Mouse (Mus musculus) ES-CJ7 (cell line): ENCODE results near the gene Mrps26.
"Not testable (repeated sequence)": the region's sequence is repeated elsewhere in the genome, so short reads cannot be mapped to it uniquely, and the experiment has no call there.

ENCODE experiments used
- DNase-seq: peaks from one replicate; pipeline ENCODE4 v3.0.0; 2011; ENCODE audit warnings: low read depth, low spot score

Gene Mrps26

GRCm38 (mm10) chr2:130563212-130564055, at the start of gene Mrps26:
Mrps26 (plus strand) TSS chr2:130563742.
- DNase-seq = peak; percentile 95

DNA sequence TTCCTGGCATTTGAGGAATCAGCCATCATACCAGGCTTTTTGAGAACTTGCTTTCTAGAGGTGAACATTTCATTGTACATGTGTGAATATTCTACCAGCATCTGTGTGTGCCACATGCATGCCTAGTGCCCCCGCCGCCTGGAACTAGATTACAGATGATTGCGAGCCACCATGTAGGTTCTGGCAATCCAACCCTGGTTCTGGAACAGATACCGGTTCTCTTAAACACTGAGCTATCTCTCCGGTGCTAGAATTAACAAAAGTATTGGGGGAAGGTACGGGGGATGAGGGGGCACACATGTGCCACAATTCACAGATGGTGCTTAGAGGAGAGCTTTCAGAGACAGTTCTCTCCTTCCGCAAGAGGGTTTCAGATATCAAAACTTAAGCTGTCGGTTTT, 49.6 kb upstream of the Mrps26 start:
- no peak for DNase-seq

- DNase-seq = no peak
Observed at GRCm38 (mm10) chr2:130515791-130516190, 47.8 kb upstream of the Mrps26 start.

- no peak for DNase-seq
Observed at GRCm38 (mm10) chr2:130521927-130522326, 41.6 kb upstream of the Mrps26 start.

DNA sequence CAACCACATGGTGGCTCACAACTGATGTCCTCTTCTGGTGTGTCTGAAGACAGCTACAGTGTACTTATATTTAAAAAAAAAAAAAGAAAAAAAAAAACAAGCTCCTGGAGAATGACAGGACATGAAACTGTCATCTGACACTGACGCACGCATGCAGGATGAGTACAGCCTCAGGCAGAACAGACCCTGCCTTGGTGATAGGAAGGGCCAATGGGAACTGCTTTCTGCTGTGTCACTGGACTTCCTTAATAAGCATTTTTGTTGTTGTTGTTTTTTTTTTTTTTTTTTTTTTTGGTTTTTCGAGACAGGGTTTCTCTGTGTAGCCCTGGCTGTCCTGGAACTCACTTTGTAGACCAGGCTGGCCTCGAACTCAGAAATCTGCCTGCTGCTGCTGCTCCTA, 38.1 kb upstream of the Mrps26 start:
- DNase-seq = not testable (repeated sequence)

DNA sequence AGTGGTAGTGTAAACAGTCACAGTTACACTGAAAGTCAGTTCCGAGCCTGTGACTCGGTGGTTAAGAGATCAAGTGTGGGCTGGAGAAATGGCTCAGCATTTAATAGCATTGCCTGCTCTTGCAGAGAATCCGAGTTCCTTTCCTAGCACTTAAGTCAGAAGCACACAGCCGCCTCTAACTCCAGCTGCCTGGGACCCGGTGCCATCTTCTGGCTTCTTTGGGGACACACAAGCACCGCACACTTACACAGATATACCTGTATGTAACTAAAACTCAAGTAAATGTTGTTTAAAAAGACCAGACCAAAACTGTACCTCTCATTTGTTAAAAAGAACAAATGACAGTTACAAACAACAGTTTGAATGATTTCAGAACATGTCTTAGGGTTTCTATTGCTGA, 35.1 kb upstream of the Mrps26 start:
- no peak for DNase-seq

DNA sequence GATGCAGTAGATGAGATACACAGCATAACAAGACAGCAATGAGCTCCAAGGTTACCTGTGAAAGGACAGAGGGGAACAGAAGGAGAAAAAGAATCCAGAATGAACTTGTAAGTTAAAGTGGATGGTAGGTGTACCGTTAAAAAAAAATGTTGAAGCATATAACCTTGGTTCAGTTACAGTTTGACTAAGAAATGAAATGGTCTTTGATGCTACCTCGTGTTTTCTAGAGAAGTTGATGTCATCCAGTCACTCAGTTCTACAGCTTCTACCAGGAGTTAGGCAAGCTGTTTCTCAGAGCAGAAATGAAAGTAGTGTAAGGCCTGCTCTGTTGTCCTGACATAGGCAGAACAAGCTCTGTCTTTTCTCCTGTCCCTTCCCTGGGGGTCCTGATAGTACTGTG, 34.3 kb upstream of the Mrps26 start:
- no peak for DNase-seq

DNA sequence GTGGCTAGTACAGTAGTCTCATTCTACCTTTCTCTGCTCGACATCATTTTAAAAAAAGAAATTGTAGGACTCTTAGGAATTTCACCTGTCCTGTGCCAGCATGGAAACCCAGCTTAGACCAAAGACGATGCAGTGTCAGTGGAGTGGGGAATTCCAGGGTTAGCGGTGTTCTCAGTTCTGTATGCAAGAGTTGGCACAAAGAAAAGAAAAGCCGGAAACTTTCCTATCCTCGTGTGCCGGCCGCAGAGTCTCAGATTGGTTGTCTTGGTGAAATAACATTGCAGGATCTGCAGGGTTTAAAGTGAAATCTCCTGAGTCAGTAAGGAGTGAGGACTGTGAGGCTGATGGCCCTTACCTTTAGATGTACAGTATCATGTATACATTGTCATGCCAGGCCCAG, 33.6 kb upstream of the Mrps26 start:
- DNase-seq = no peak

DNA sequence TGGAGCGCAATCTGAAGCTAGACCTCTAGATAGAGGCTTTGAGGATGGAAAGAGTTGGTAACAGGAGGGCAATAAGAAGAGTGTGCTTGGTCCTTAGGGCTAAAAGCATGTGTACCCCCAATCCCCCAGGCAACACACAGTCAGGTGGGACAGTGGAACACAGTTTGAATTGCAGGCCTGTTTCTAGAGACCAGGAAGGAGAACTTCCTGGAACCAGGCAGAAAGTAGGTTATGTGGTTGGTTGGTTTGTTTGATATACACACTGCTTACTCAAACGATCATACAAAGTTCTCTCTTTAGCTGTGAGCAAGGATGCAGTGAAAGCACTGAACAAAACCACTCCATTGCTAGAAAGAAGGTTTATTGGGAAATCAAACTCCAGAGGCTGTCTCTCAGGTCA, 31.3 kb upstream of the Mrps26 start:
- no peak for DNase-seq

DNA sequence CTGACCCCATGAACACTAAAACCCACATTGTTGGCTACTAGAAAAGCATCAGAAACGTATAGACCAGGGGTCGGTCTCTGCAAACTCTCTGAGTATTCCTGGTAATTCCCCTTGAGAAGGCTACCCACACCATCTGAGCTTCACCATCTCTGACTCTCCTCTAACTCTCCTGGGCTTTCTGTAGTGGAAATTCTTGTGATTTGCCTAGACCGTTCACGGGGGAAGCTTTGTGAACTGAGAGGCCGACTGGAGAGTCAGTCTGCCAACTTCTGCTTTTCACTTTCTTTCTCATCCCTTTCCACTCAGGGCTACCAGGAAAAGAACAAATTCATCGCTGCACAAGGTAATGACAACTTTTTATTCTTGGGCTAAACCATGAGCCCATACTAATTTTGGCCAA, 28.5 kb upstream of the Mrps26 start:
- no peak for DNase-seq

DNA sequence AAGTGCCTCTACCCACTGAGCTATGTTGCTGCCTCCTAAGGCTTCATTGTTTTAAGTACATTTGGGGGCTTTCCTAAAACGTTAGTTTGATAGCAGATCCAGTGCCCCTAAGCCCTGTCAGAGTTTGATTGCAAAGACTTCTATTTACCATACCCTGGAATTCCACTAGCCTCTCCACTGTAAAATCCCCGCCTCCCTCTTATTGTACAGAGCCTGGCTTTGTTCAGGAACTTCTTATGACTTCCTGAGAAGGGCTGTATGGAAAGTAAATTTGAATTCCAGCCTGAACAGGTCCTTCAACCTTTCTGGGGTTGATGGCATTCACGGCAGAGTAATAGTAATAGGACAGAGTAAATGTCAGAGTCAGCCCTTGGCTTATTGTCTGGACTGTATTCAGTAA, 26.7 kb upstream of the Mrps26 start:
- no peak for DNase-seq

DNA sequence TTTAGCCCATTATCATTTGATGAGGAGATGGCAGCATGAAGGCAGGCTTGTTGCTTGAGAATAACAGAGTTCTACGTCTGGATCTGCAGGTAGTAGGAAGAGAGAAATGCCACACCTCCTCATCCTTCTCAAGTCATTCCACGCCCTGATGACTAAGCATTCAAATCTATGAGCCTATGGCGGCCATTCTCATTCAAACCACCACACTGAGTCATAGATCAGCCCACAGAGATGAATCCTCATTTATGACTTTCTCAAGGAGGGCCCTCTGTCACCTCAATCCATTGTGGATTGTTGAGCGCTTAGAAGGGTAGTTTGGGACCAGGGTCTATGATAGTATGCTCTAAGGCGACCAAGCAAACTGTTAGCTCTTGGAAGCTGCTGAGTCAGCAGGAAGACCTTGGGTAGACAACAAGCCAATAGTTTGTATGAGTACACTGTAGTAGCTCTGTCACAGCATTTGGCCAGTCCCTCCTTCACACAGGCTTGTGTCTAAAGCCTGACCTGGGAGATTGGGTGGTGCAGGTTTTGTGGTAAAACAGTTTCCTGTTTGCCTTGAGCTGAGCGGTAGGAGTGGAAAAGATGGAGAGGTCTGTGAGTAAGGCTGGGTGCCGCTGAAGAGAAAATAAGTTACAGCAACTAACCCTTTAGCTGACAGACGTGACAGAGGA, 24.5 kb upstream of the Mrps26 start:
- DNase-seq = no peak

GRCm38 (mm10) chr2:130540266-130540665, 23.3 kb upstream of the Mrps26 start:
- no peak for DNase-seq

GRCm38 (mm10) chr2:130546957-130547356, 16.6 kb upstream of the Mrps26 start:
- no peak for DNase-seq

DNA sequence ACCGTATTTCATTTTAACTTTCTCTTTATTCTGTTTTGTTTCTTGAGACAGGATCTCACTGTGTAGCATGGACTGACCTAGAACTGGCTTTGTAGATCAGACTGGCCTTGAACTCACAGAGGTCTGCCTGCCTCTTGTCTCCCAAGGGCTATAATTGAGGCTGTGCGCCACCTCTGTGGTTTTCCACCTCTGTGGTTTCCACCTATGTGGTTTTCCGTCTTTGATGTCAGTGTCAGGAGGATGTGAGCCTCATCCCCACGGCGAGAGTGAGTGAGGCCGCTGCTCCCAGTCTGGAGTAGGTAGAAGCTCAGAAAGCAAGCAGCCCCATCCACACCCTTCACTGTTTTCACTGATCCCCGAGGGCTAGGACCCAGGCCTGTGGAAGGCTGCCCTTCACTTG, 8.7 kb upstream of the Mrps26 start:
- DNase-seq = no peak

DNA sequence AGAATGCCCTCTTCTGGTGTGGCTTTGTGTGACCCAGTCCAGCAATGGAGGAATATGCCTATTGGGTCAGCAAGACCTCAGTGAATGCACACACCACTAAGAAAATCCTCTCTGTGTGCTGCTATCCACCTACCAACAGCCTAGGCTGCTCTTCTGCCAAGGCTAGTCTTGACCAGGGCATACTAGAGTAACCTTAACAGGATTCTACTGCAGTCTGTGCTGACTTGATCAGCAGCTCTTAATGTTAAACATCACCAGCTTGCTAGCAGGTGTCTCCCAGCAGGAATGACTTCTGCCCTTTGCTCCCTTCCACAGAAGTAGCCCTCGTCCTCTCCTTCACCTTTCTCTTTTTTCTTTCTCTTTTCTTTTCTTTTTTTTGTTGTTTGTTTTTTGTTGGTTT, 7.2 kb upstream of the Mrps26 start:
- no peak for DNase-seq

DNA sequence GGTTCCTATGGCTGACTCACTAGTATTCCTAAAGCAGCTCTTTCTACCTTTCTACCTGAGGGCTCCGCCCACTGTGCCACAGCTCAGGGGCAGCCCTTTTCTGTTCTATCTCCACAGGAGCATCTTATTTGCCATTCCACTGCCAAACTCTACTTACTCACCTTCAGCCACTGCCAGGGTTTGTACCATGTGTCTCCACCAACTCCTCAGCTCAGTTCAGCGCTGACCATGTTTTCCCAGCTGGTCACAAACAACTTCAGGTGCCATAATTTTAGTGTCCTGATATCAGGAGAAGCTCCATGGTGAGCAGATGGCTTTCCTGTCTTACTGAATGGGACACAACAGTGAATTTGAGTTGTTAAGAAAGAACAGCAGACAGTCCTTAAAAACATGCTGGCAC, 6.1 kb upstream of the Mrps26 start:
- DNase-seq = no peak

- DNase-seq = no peak
Observed at GRCm38 (mm10) chr2:130558015-130558414, 5.5 kb upstream of the Mrps26 start.

DNA sequence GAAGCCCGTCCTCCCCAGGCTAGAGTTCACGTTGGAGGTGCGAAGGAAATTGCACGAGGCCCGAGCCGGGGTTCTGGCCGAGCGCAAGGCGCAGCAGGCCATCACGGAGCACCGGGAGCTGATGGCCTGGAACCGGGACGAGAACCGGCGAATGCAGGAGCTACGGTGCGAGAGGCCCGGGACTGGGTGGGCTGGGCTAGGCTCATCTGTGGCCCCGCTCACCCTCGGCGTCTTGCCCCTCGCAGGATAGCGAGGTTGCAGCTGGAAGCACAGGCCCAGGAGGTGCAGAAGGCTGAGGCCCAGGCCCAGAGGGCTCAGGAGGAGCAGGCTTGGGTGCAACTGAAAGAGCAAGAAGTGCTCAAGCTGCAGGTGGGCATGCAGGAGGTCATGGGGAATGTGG, 521 bp downstream of the Mrps26 start:
- no peak for DNase-seq

- no peak for DNase-seq
Observed at GRCm38 (mm10) chr2:130564983-130565382, 1.4 kb downstream of the Mrps26 start.

GRCm38 (mm10) chr2:130568921-130569320, 5.4 kb downstream of the Mrps26 start:
- no peak for DNase-seq

DNA sequence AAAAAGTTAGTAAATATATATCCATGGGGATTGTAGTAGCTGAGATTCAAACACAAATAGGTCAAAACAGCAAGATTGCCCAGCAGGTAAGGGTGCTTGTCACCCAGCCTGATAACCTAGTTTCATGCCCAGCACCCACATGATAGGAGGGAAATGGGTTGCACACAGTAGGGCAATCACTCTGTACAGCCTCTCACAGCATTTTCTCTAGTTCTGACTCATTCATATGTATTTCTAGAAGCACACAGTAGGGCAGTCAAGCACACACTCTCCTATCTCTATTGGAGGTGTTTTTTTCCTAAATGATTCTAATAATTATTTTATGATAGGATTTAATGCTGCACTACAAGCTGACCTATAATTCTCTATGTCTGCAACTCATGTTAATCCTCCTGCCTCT, 6.4 kb downstream of the Mrps26 start:
- DNase-seq = no peak

DNA sequence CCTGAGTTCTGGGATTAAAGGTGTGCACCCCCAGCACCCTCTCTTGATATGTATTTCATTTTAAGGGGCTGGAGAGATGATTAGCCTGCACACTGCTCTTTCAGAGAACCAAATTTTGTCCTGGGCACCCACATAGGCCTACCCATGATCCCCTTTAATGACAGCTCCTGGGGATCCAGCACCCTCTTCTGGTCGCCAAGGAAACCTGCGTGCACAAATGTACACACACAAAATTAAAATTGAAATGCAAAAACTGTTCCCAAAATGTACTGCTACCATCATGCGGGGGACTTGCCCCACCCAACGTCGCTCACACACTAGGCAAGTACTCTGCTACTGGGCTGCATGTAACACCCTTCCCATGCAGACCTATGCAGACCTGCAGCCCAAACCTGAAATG, 11.4 kb downstream of the Mrps26 start:
- no peak for DNase-seq
